Mouse (Mus musculus) liver, postnatal 0 days (tissue): Measurements from ENCODE around the gene Hps3.

Source experiments
- CTCF ChIP-seq: sonication (generic); IDR thresholded peaks from 2 replicates; pipeline ENCODE4 v1.5.1; 2016; ENCODE audit warnings: antibody characterized with exemption, low read depth
- EP300 ChIP-seq: IDR thresholded peaks from 2 replicates; pipeline ENCODE4 v1.6.1; 2016; ENCODE audit warnings: antibody characterized with exemption, low read depth, mild to moderate bottlenecking

DNA sequence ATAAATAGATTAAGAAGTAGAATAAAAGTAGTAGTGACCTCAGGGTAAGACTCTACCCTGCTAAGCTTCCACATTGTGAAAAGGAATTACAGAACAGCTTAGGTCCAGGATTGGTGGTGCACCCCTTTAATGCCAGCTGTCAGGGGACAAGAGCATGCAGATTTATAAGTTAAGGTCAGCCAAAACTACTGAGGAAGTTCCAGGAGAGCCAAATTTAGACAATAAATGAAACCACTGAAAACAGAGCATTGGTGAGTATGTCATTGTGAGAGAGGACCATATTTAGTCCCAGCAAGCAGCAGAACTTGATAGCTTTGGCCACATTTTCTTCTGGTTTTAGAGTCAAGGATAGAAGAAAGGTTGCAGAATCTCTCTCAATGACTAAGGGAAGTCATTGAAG is 86.6 kb downstream of the Hps3 start:
- TF ChIP-seq CTCF, result no peak
- TF ChIP-seq EP300, result no peak
